Mouse (Mus musculus) liver, adult 2 months (tissue): ENCODE results near the gene Cgn.

ENCODE experiments used
- CTCF ChIP-seq: fragments of 200-500 bp; IDR thresholded peaks from 2 replicates; pipeline ENCODE4 v1.5.1; 2011; ENCODE audit warnings: low read depth, low read length, control low read depth
- POLR2A ChIP-seq: fragments of 200-500 bp; IDR thresholded peaks from 2 replicates; pipeline ENCODE4 v1.6.1; 2011; ENCODE audit warnings: low read length, control low read depth; ENCODE audit not compliant: insufficient read depth; ENCODE audit errors: extremely low read depth

DNA sequence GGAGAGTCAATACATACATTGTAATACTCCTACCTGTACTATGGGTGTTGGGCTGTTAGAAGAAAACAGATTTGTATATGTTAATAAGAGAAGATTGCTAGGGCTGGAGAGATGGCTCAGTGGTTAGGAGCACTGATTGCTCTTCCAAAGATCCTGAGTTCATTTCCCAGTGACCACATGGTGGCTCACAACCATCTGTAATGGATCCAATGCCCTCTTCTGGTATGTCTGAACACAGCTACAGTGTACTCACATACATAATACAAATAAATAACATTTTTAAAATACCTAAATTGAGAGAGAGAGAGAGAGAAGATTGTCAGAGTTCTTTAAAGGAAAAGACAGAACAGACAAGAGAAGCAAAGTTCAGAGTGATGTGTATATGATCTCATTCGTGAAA is 22.0 kb upstream of the Cgn start:
- TF ChIP-seq CTCF, result no peak
- no peak for TF ChIP-seq POLR2A
